Mouse (Mus musculus) small intestine, adult 2 months (tissue): Measurements from ENCODE around the gene Ak6. TPM values are rescaled to one million over a fixed set of nuclear protein-coding genes. Genes with fewer than 3 reads are reported as not detected.

Experiments used
- H3K27ac ChIP-seq: fragments of 200-500 bp; 2 replicates; pipeline ENCODE4 v1.5.1; 2012; ENCODE audit warnings: low read depth, low read length, control low read depth, inconsistent platforms; ENCODE audit not compliant: insufficient read depth
- H3K27me3 ChIP-seq: fragments of 200-500 bp; 2 replicates; pipeline ENCODE4 v1.6.1; 2012; ENCODE audit warnings: mild to moderate bottlenecking, moderate library complexity, low read length, inconsistent platforms; ENCODE audit not compliant: control insufficient read depth, insufficient read depth
- H3K36me3 ChIP-seq: fragments of 200-500 bp; 2 replicates; pipeline ENCODE4 v1.6.1; 2012; ENCODE audit warnings: mild to moderate bottlenecking, low read length, control low read depth, inconsistent platforms; ENCODE audit not compliant: control insufficient read depth, insufficient read depth
- H3K4me1 ChIP-seq: fragments of 200-500 bp; 2 replicates; pipeline ENCODE4 v1.6.1; 2012; ENCODE audit warnings: low read length, inconsistent platforms, mixed read lengths; ENCODE audit not compliant: control insufficient read depth, insufficient read depth, insufficient read length
- H3K4me3 ChIP-seq: fragments of 200-500 bp; 2 replicates; pipeline ENCODE4 v1.5.1; 2012; ENCODE audit warnings: low read depth, mild to moderate bottlenecking, control low read depth, inconsistent platforms, low read length, moderate library complexity
- CTCF ChIP-seq: fragments of 200-500 bp; IDR thresholded peaks from 2 replicates; pipeline ENCODE4 v1.5.1; 2012; ENCODE audit warnings: low read depth, mild to moderate bottlenecking, control low read depth, inconsistent platforms, low read length, moderate library complexity, mixed read lengths; ENCODE audit not compliant: insufficient replicate concordance, insufficient read length; ENCODE audit errors: extremely low read depth
- POLR2A ChIP-seq: fragments of 200-500 bp; IDR thresholded peaks from 2 replicates; pipeline ENCODE4 v1.6.1; 2012; ENCODE audit warnings: low read depth, mild to moderate bottlenecking, control low read depth, inconsistent platforms, low read length, moderate library complexity
- WGBS: fragments of 180-500 bp; shearing (Covaris S2); methylation state at CpG from one replicate; pipeline ENCODE4 v1.1.7; 2018; 5-methylcytosine and 5-hydroxymethylcytosine counted together
- polyA plus RNA-seq: library from polyadenylated mRNA; depleted of rRNA; stranded (reverse); fragments of >200 nt; gene quantifications from 2 replicates; pipeline ENCODE4 v1.2.3, GENCODE M21; 2012

Gene Ak6
- polyA plus RNA-seq, 1 experiment = 10.0 TPM

GRCm38 (mm10) chr13:100670181-100670741 lies 19.5 kb downstream of the Ak6 start:
- TF ChIP-seq POLR2A (no peak), CTCF (no peak)
- WGBS = 13% methylated on average over 9 of the region's 9 CpGs
- peaks cover 7% of the 10 kb centered on the region; the same call in 1 of the 2 replicates for H3K4me1 ChIP-seq
- H3K27me3 ChIP-seq = no peaks in the 10 kb centered on the region
- H3K27ac ChIP-seq = no peak overlapping the region
- peaks cover 4% of the 10 kb centered on the region; the same call in 1 of the 2 replicates for H3K36me3 ChIP-seq
- no peak overlapping the region for H3K4me3 ChIP-seq

- 89% methylated on average over 15 of the region's 15 CpGs for WGBS
- Histone ChIP-seq H3K4me3 (no peak overlapping the region), H3K27me3 (no peaks in the 10 kb centered on the region), H3K36me3 (no peaks in the 10 kb centered on the region), H3K4me1 (no peaks in the 10 kb centered on the region), H3K27ac (no peak overlapping the region)
- TF ChIP-seq CTCF (no peak), POLR2A (no peak)
Observed at GRCm38 (mm10) chr13:100675936-100676635, 25.3 kb downstream of the Ak6 start.

- 95% methylated on average over 8 of the region's 8 CpGs for WGBS
- Histone ChIP-seq H3K4me3 (no peak overlapping the region), H3K4me1 (no peaks in the 10 kb centered on the region), H3K27me3 (no peaks in the 10 kb centered on the region), H3K36me3 (no peaks in the 10 kb centered on the region), H3K27ac (no peak overlapping the region)
- TF ChIP-seq POLR2A = no peak
- no peak for TF ChIP-seq CTCF
Observed at GRCm38 (mm10) chr13:100681615-100682014, 30.8 kb downstream of the Ak6 start.

- Histone ChIP-seq H3K36me3 (no peaks in the 10 kb centered on the region), H3K4me3 (no peak overlapping the region), H3K4me1 (no peaks in the 10 kb centered on the region), H3K27me3 (no peaks in the 10 kb centered on the region), H3K27ac (no peak overlapping the region)
- TF ChIP-seq POLR2A (no peak), CTCF (no peak)
- WGBS = 59% methylated on average over 2 of the region's 2 CpGs
Observed at GRCm38 (mm10) chr13:100682837-100683236, 32.1 kb downstream of the Ak6 start.

- H3K4me1 ChIP-seq = no peaks in the 10 kb centered on the region
- no peaks in the 10 kb centered on the region for H3K27me3 ChIP-seq
- no peak overlapping the region for H3K4me3 ChIP-seq
- H3K36me3 ChIP-seq = no peaks in the 10 kb centered on the region
- WGBS = 74% methylated on average over 2 of the region's 2 CpGs
- no peak overlapping the region for H3K27ac ChIP-seq
- TF ChIP-seq CTCF = no peak
- no peak for TF ChIP-seq POLR2A
Observed at GRCm38 (mm10) chr13:100684355-100684754, 33.6 kb downstream of the Ak6 start.

GRCm38 (mm10) chr13:100687513-100687912 lies 36.7 kb downstream of the Ak6 start:
- Histone ChIP-seq H3K4me1 (no peaks in the 10 kb centered on the region), H3K36me3 (no peaks in the 10 kb centered on the region), H3K27me3 (no peaks in the 10 kb centered on the region), H3K27ac (no peak overlapping the region), H3K4me3 (no peak overlapping the region)
- no peak for TF ChIP-seq CTCF
- TF ChIP-seq POLR2A = no peak
- WGBS = 79% methylated on average over 7 of the region's 7 CpGs

- Histone ChIP-seq H3K27me3 (no peaks in the 10 kb centered on the region), H3K4me3 (no peak overlapping the region), H3K36me3 (peaks cover 36% of the 10 kb centered on the region), H3K4me1 (no peaks in the 10 kb centered on the region), H3K27ac (no peak overlapping the region)
- WGBS = 86% methylated on average over 3 of the region's 3 CpGs
- TF ChIP-seq CTCF (no peak), POLR2A (no peak)
Observed at GRCm38 (mm10) chr13:100697541-100697940, 46.8 kb downstream of the Ak6 start.
